Mouse (Mus musculus) midbrain, embryonic 12.5 days (tissue): ENCODE results near the gene Ggt1. TPM values are rescaled to one million over a fixed set of nuclear protein-coding genes. Genes with fewer than 3 reads are reported as not detected.
A peak's percentile ranks its signal among the peaks of the same experiment; 100 is the strongest.

ENCODE experiments used
- ATAC-seq: fragments of 200-750 bp; cut with Nextera tagmentation; 2 replicates; pipeline ENCODE4 v1.8.0; 2017; ENCODE audit warnings: low read depth, moderate TSS enrichment, moderate library complexity; ENCODE audit not compliant: low FRiP score
- H3K27ac ChIP-seq: fragments of 300-500 bp; sonication (generic); replicated peaks from 2 replicates; pipeline ENCODE4 v1.5.1; 2016; ENCODE audit warnings: mild to moderate bottlenecking
- H3K27me3 ChIP-seq: fragments of 300-500 bp; sonication (generic); 2 replicates; pipeline ENCODE4 v1.6.1; 2016; ENCODE audit warnings: mild to moderate bottlenecking
- H3K36me3 ChIP-seq: fragments of 300-500 bp; sonication (generic); 2 replicates; pipeline ENCODE4 v1.6.1; 2016
- H3K4me1 ChIP-seq: fragments of 300-500 bp; sonication (generic); 2 replicates; pipeline ENCODE4 v1.6.1; 2016
- H3K4me2 ChIP-seq: fragments of 300-500 bp; sonication (generic); replicated peaks from 2 replicates; pipeline ENCODE4 v1.6.1; 2016; ENCODE audit warnings: mild to moderate bottlenecking, moderate library complexity
- H3K4me3 ChIP-seq: fragments of 300-500 bp; sonication (generic); 2 replicates; pipeline ENCODE4 v1.5.1; 2016; ENCODE audit warnings: mild to moderate bottlenecking
- H3K9ac ChIP-seq: fragments of 300-500 bp; sonication (generic); replicated peaks from 2 replicates; pipeline ENCODE4 v1.6.1; 2016; ENCODE audit warnings: mild to moderate bottlenecking, moderate library complexity
- H3K9me3 ChIP-seq: fragments of 300-500 bp; sonication (generic); 2 replicates; pipeline ENCODE4 v1.6.1; 2016; ENCODE audit warnings: mild to moderate bottlenecking
- WGBS: fragments of 180-500 bp; shearing (Covaris S2); methylation state at CpG from one replicate; pipeline ENCODE4 v1.1.7; 2016; 5-methylcytosine and 5-hydroxymethylcytosine counted together
- polyA plus RNA-seq: library from polyadenylated mRNA; unstranded; fragments of >200 nt; fragmentation: Nextera tagmentation; extraction: Ambion mirVana; gene quantifications from 2 replicates; pipeline ENCODE4 v1.2.1, GENCODE M21; 2016

Gene Ggt1
- polyA plus RNA-seq, 1 experiment from 2014 or later, result 1.0 TPM

DNA sequence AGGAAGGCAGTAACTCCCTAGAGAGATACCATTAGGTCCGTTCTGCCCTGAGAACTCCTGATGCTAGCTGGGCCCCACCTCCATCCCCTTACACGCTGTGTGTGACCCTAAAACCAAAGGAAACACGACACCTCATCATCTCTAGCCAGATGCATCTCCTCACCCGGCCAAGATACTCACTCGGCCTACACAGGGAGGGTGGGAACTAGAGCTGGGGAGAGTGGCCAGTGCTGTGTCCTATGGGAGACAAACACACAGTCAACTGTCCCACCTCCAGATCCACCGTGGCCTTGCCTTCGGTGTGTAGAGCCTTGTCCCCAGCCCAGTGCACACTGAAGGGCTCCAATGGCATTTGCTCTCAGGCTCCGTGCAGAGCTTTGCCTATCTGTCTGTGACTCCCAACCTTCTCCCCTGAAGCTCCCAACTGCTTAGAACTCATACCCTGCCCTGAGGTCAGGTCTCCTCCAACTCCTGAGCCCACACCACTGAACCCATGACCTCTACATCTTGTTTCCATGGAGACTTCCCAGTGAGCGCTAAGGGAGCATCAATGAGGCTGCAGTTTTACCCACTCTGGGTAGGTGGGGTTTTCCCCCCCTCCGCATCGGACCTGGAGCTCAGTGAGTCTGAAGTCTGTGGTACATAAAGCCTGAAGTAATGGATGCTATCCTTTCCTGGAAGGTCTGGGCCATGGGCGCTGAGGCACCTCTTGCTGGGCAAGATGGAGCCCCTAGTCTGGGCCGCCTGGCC lies 8.5 kb upstream of the Ggt1 start:
- no peak overlapping the region for H3K4me2 ChIP-seq
- WGBS, result 73% methylated on average over 13 of the region's 13 CpGs
- no peak overlapping the region for H3K4me3 ChIP-seq
- peaks cover 12% of the 10 kb centered on the region; the same call in 1 of the 2 replicates for H3K27me3 ChIP-seq
- no peak for ATAC-seq
- H3K9ac ChIP-seq, result no peak overlapping the region
- peaks cover 17% of the 10 kb centered on the region for H3K4me1 ChIP-seq
- H3K36me3 ChIP-seq, result no peaks in the 10 kb centered on the region
- H3K27ac ChIP-seq, result no peak overlapping the region
- H3K9me3 ChIP-seq, result no peaks in the 10 kb centered on the region

DNA sequence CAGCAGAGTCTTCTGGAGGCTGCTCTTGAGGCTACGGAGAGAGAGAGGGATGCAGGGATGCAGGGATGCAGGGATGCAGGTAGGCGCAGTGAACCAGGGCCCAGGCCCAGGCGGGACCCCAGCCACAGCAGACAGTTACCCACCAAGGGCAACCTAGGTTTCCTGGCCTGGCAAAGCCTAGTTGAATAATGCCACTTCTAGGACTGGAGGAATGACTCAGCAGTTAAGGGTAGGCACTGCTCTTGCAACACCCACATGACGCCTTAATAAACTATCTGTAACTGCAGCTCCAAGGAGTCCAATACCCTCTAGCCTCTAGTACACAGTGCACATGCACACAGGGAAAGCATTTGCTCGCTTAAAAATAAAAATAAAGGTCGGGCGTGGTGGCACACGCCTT lies 7.3 kb upstream of the Ggt1 start:
- Histone ChIP-seq H3K4me1 (peaks cover 23% of the 10 kb centered on the region), H3K4me3 (no peak overlapping the region), H3K27me3 (peaks cover 20% of the 10 kb centered on the region), H3K4me2 (no peak overlapping the region), H3K9ac (no peak overlapping the region), H3K9me3 (no peaks in the 10 kb centered on the region), H3K27ac (no peak overlapping the region), H3K36me3 (no peaks in the 10 kb centered on the region)
- 87% methylated on average over 8 of the region's 8 CpGs for WGBS
- ATAC-seq, result no peak

DNA sequence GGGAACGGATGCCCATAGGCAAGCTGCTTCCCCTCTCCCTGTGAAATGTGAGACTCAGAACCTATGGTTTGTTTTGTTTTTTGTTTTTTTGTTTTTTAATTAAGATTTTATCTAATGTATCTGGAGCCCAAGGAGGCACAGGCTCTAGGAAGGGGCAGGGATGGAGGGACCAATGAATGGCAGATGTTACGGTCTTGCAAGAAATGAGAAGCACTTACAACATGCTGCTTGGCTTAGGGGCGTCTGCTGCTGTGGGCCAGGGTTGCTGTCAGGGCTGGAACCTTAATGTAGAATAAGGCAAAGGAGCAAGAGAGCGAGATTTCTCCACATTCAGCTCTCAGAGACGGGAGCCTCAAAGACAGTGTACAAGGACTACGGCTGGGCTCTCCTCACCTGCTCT lies 5.8 kb upstream of the Ggt1 start:
- H3K4me1 ChIP-seq, result peaks cover 34% of the 10 kb centered on the region
- peaks cover 33% of the 10 kb centered on the region for H3K27me3 ChIP-seq
- H3K9me3 ChIP-seq, result no peaks in the 10 kb centered on the region
- 79% methylated on average over 6 of the region's 6 CpGs for WGBS
- ATAC-seq, result no peak
- H3K36me3 ChIP-seq, result no peaks in the 10 kb centered on the region
- H3K27ac ChIP-seq, result peak overlapping the region; percentile 65
- H3K9ac ChIP-seq, result no peak overlapping the region
- H3K4me2 ChIP-seq, result no peak overlapping the region
- no peak overlapping the region for H3K4me3 ChIP-seq

DNA sequence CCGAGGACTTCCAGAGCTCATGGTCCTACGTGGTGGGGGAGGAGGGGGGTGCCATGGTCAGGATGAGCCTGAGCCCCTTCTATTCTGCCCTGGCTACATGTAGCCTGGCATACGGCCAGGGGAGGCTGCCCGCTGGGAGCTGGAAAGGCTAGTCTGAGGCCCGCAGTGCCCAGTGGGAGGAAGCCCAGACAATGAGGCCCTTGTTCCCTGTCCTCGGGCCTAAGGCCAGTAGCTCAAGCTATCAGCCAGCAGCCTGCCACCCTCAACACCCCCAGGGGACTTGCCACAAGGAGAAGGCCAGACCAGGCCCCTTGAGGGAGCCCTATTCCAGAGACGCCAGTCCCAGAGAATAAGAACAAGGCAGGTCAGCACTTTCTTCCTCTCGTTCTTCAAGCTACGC lies 5.4 kb upstream of the Ggt1 start:
- Histone ChIP-seq H3K4me3 (no peak overlapping the region), H3K4me2 (0 out of 2 replicates have a peak overlapping the region, but pooled peaks have one; percentile 2), H3K9ac (no peak overlapping the region), H3K27me3 (peaks cover 38% of the 10 kb centered on the region), H3K36me3 (no peaks in the 10 kb centered on the region), H3K9me3 (no peaks in the 10 kb centered on the region), H3K27ac (peak overlapping the region; percentile 65), H3K4me1 (peaks cover 36% of the 10 kb centered on the region)
- peak; percentile 68 for ATAC-seq
- 40% methylated on average over 9 of the region's 9 CpGs for WGBS

DNA sequence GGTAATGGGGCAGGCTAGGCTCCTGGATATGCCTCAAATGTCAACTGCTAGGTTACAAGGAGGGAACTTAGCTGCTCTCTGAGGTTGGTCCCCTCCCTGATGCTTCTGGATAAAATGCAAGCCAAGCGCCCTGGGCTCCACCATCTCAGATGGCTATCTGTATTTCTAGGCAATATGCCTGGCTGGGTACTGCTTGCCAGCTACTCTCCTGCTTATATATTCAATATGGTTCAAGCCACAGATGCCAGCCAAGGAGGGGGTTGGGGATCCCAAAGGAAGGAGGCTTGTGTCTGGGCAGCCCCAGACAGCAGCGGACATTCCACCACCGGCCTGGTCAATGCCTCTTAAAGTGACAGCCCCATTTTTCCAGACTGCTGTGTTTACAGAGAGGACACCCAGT lies 2.9 kb upstream of the Ggt1 start:
- Histone ChIP-seq H3K4me2 (peak overlapping the region; percentile 94), H3K4me3 (peak overlapping the region; percentile 63), H3K9ac (no peak overlapping the region), H3K27ac (peak overlapping the region; percentile 82), H3K36me3 (no peaks in the 10 kb centered on the region), H3K9me3 (no peaks in the 10 kb centered on the region), H3K4me1 (peaks cover 36% of the 10 kb centered on the region), H3K27me3 (peaks cover 50% of the 10 kb centered on the region)
- ATAC-seq, result no peak
- 25% methylated on average over 3 of the region's 3 CpGs for WGBS

DNA sequence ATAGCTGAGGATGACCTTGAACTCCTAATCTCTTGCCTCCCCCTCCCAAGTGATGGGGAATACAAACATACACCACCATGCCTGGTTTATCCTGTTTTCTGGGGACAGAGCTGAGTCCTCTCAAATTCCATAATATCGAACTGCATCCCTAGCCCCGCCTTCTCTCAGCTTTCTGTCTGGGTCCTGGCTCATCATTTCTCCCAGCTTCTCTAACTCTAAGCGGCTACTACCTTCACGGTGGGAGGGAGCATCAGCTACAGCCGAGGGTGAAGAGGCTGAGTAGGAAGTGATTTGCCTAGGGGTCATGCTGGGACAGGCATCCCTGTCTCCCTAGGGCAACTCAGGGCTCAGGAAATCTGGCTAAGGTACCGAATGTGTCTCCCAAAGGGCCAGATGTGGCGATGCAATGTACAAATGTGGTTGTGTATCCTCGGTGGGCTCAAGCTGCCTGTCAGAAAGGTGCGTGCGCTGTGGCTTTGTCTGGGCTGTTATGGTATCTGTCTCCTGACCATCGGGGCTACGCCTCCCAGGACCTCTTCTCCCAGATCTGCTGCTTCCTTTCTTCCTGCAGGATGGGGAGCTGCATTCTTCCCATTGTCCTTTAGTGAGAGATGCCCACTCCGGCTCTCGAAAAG lies 2.2 kb upstream of the Ggt1 start:
- Histone ChIP-seq H3K4me2 (peak overlapping the region; percentile 94), H3K36me3 (no peaks in the 10 kb centered on the region), H3K9me3 (no peaks in the 10 kb centered on the region), H3K4me3 (peak overlapping the region; percentile 63), H3K27me3 (peaks cover 55% of the 10 kb centered on the region), H3K27ac (peak overlapping the region; percentile 82), H3K9ac (peak overlapping the region; percentile 77), H3K4me1 (peaks cover 36% of the 10 kb centered on the region)
- ATAC-seq, result peak; percentile 28; the same call in 1 of the 2 replicates
- WGBS, result 5% methylated on average over 14 of the region's 14 CpGs

DNA sequence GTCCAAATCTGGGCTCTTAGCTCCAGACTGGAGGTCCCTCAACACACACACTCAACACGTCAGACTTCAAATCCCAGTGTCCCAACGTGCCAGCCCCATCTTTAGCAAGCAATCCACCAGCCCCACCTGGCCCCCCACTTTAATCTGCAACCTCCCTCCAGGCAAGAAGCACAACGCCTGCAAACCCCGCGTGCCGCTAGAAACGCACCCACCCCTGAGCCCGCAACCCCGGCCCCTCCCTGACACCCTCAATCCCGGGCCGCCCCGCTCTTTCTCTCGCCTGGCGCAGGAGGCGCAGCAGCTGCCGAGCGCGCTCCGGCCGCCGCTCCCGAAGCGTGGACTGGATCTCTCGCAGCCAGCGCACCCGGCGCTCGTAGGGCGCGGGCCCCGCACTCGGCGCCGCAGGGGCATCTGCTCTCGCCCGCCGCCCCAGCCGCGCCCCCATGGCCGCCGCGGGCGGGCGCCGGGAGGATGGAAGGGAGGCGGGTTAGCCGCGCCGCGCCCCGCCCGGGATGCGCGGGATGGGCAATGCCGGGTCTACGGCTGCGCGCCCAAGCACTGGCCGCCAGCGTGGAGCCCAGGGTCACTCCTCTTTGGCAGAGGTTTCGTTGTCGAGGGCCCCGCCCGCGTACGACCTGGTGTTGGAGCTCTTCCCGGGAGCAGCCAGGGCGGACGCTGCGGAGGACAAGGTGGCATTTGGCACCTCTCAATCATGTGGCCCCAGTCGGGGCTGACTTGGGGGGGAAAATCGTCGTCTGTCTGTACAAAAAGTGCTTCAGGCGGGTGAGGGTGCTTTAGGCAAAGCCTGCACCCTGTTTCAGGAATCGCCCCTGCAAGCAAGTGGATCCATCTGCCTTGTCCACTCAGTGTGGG lies 1.5 kb upstream of the Ggt1 start, which contains the start of gene Lrrc75b:
Gene Lrrc75b, minus strand, starts transcription at position 655 of the 873 bp plus-strand sequence.
- no peaks in the 10 kb centered on the region for H3K36me3 ChIP-seq
- peak within 1 kb of the TSS; percentile 82 for H3K27ac ChIP-seq
- 1% methylated on average over 69 of the region's 75 CpGs for WGBS
- peaks cover 36% of the 10 kb centered on the region for H3K4me1 ChIP-seq
- H3K9me3 ChIP-seq, result no peaks in the 10 kb centered on the region
- ATAC-seq, result peak; percentile 53; the same call in 1 of the 2 replicates
- H3K27me3 ChIP-seq, result peaks cover 55% of the 10 kb centered on the region
- H3K4me3 ChIP-seq, result peak within 1 kb of the TSS; percentile 63
- peak within 1 kb of the TSS; percentile 94 for H3K4me2 ChIP-seq
- peak within 1 kb of the TSS; percentile 77 for H3K9ac ChIP-seq

DNA sequence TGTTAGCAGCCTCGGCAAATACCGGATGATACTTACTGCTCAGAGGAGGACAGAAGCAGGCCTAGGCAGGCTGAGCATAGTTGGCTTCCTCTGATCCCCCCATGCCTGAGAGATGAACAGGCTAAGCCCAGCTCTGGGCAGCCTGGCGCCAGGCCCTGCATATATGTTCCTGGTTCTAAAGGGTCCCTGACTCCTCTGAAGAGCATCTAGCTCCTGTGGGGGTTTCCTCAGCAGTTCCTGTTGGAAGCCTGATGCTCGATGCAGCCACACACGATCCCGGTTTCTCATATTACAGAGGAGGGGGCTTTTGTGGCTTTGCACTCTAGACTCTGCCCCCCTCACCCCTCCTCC lies 880 bp upstream of the Ggt1 start:
- ATAC-seq, result peak; percentile 10; the same call in 1 of the 2 replicates
- Histone ChIP-seq H3K4me1 (peaks cover 36% of the 10 kb centered on the region), H3K27ac (peak overlapping the region; percentile 82; the same call in 1 of the 2 replicates), H3K9me3 (no peaks in the 10 kb centered on the region), H3K4me3 (peak overlapping the region; percentile 63), H3K4me2 (peak overlapping the region; percentile 94), H3K9ac (peak overlapping the region; percentile 77; the same call in 1 of the 2 replicates), H3K27me3 (peaks cover 55% of the 10 kb centered on the region), H3K36me3 (no peaks in the 10 kb centered on the region)
- 11% methylated on average over 6 of the region's 6 CpGs for WGBS

DNA sequence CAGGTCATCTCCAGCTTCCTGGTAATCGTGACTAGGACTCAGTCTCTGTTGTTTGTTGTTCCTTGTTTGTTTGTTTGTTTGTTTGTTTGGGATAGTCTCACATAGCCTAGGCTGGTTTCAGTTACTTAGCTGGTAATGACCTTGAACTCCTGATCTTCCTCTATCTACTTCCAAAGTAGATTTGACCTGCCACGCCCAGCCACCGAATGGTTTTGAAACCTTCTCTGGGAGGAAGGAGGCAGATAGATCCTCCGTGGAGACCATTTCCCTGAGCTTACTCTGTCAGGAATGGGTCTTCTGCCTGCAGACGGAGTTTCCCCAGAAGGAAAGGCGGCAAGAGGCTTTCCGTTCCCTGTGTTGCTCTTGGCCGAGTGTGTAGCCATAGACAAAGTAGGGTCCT lies 1.2 kb downstream of the Ggt1 start:
- no peak for ATAC-seq
- Histone ChIP-seq H3K4me3 (no peak overlapping the region), H3K36me3 (no peaks in the 10 kb centered on the region), H3K4me1 (peaks cover 19% of the 10 kb centered on the region), H3K4me2 (no peak overlapping the region), H3K9me3 (no peaks in the 10 kb centered on the region), H3K9ac (no peak overlapping the region), H3K27ac (no peak overlapping the region), H3K27me3 (peaks cover 50% of the 10 kb centered on the region)
- WGBS, result 87% methylated on average over 8 of the region's 8 CpGs

DNA sequence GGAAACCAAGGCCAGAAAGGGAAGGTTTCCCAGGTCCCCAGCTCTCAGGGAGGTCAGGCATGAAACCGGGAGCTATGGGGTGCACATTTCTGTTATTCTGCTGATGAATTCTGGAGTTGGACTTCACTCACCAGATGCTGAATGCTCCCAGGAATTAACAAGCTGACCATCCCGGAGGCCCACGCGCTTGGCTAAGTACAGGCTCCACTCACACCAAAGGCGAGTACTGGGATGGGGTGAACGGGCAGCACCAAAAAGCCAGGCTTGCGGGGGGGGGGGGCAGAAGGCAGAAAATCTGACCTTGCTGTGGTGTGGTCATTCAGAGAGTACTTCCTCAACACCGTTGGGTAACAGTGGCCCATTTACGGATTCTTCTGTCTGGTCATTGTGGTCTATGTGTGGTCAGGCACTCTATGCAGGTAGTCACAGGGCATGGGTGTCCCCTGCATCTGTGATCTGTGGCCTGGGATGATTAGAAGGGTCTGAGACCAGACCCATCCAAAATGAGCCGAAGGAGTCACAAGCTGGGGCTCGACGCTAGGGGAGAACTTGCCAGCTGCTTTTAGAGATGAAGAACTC lies 3.4 kb downstream of the Ggt1 start:
- H3K4me3 ChIP-seq, result no peak overlapping the region
- ATAC-seq, result no peak
- no peak overlapping the region for H3K4me2 ChIP-seq
- no peak overlapping the region for H3K9ac ChIP-seq
- H3K36me3 ChIP-seq, result no peaks in the 10 kb centered on the region
- no peaks in the 10 kb centered on the region for H3K9me3 ChIP-seq
- peaks cover 8% of the 10 kb centered on the region for H3K4me1 ChIP-seq
- no peak overlapping the region for H3K27ac ChIP-seq
- 84% methylated on average over 12 of the region's 12 CpGs for WGBS
- H3K27me3 ChIP-seq, result peaks cover 50% of the 10 kb centered on the region

DNA sequence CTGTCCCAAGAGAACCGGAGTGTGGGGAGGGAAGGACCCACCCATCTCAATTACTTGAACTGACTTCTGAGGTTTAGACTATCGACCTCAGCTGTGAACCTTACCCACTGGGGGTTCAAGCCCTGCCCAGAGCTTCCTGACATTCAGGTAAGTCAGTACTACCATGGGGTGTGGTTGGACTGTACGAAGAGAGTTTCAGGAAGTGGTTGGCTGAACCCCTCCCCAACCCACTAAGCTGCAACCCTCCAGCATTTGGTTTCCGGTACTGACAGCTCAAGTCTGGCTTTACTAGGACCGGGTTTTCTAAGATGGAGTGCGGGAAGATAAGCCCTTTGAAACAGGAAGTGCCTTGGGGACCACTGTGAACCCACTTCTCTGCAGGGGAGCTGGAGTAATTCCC lies 4.0 kb downstream of the Ggt1 start:
- ATAC-seq, result no peak
- no peak overlapping the region for H3K4me2 ChIP-seq
- no peak overlapping the region for H3K9ac ChIP-seq
- H3K27me3 ChIP-seq, result peaks cover 43% of the 10 kb centered on the region
- H3K27ac ChIP-seq, result no peak overlapping the region
- no peaks in the 10 kb centered on the region for H3K9me3 ChIP-seq
- H3K4me3 ChIP-seq, result no peak overlapping the region
- no peaks in the 10 kb centered on the region for H3K36me3 ChIP-seq
- peaks cover 4% of the 10 kb centered on the region; the same call in 1 of the 2 replicates for H3K4me1 ChIP-seq
- 78% methylated on average over 6 of the region's 6 CpGs for WGBS
